Mouse (Mus musculus): ENCODE data around the gene Plekhg3.

DNA sequence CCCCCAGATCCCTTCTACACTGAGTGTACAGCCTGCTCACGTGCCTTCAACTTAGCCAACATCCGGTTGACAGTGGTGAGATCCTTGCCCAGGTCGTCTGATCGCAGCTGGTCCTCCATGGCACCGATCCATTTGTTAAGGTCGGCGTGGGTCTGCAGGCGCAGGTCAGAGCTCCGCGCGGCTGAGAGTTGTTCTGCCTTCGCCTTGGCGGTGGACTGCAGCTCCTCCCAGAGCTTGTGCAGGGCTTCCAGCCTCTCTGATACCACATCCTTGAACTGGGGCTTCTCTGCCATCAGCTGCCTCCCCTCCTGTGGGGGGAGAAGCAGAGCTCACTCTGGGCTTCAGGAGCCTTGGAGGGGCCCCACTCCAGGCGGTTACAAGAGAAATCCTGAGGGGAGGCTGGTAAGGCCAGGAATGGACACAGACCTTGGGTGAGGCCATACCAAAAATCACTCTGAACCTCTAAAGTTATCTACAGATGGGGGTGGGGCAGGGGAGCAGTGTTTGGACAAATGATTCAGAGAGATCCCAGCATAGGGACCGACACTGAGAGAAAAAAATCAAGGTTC lies 78.4 kb downstream of the Plekhg3 start:
- TF ChIP-seq POLR2A (IDR thresholded peaks at IDR 0.05; ENCODE audit: borderline replicate concordance, low read depth, low read length), result no peak
- TF ChIP-seq CTCF (IDR thresholded peaks at IDR 0.05; ENCODE audit: low read depth, low read length), result no peak

Data from bone marrow macrophage, adult 2 months (primary cell).